Mouse (Mus musculus) liver, embryonic 13.5 days (tissue): ENCODE data around the gene B430305J03Rik. TPM values are rescaled to one million over a fixed set of nuclear protein-coding genes. Genes with fewer than 3 reads are reported as not detected.

Source experiments
- ATAC-seq: fragments of 200-750 bp; cut with Nextera tagmentation; 2 replicates; pipeline ENCODE4 v1.8.0; 2017; ENCODE audit warnings: low read depth, mild to moderate bottlenecking, moderate number of reproducible peaks, moderate library complexity
- DNase-seq: peaks from one replicate; pipeline ENCODE4 v3.0.0; 2022
- H3K27ac ChIP-seq: fragments of 300-500 bp; sonication (generic); 2 replicates; pipeline ENCODE4 v1.5.1; 2015; ENCODE audit warnings: moderate library complexity, mild to moderate bottlenecking, inconsistent platforms
- H3K27me3 ChIP-seq: fragments of 300-500 bp; sonication (generic); 2 replicates; pipeline ENCODE4 v1.6.1; 2015; ENCODE audit warnings: mild to moderate bottlenecking, inconsistent platforms
- H3K36me3 ChIP-seq: fragments of 300-500 bp; sonication (generic); 2 replicates; pipeline ENCODE4 v1.6.1; 2015; ENCODE audit warnings: mild to moderate bottlenecking, inconsistent platforms
- H3K4me1 ChIP-seq: fragments of 300-500 bp; sonication (generic); replicated peaks from 2 replicates; pipeline ENCODE4 v1.6.1; 2015; ENCODE audit warnings: inconsistent platforms
- H3K4me2 ChIP-seq: fragments of 300-500 bp; sonication (generic); 2 replicates; pipeline ENCODE4 v1.6.1; 2015; ENCODE audit warnings: inconsistent platforms, mild to moderate bottlenecking, moderate library complexity
- H3K4me3 ChIP-seq: fragments of 300-500 bp; sonication (generic); replicated peaks from 2 replicates; pipeline ENCODE4 v1.5.1; 2015; ENCODE audit warnings: mild to moderate bottlenecking, inconsistent platforms
- H3K9ac ChIP-seq: fragments of 300-500 bp; sonication (generic); 2 replicates; pipeline ENCODE4 v1.6.1; 2015; ENCODE audit warnings: mild to moderate bottlenecking, inconsistent platforms
- H3K9me3 ChIP-seq: fragments of 300-500 bp; sonication (generic); replicated peaks from 2 replicates; pipeline ENCODE4 v1.6.1; 2016; ENCODE audit warnings: inconsistent platforms
- WGBS: fragments of 180-500 bp; shearing (Covaris S2); methylation state at CpG from one replicate; pipeline ENCODE4 v1.1.7; 2015; ENCODE audit not compliant: insufficient replicate concordance; 5-methylcytosine and 5-hydroxymethylcytosine counted together
- polyA plus RNA-seq: library from polyadenylated mRNA; unstranded; fragments of >200 nt; fragmentation: Nextera tagmentation; extraction: Ambion mirVana; gene quantifications from 2 replicates; pipeline ENCODE4 v1.2.1, GENCODE M21; 2015

Gene B430305J03Rik
- polyA plus RNA-seq, 1 experiment from 2014 or later = not detected

GRCm38 (mm10) chr3:61348036-61348614 is 17.6 kb downstream of the B430305J03Rik start:
- no peak overlapping the region for H3K9ac ChIP-seq
- no peaks in the 10 kb centered on the region for H3K27me3 ChIP-seq
- no peaks in the 10 kb centered on the region for H3K36me3 ChIP-seq
- no peaks in the 10 kb centered on the region for H3K4me1 ChIP-seq
- ATAC-seq (no peak), DNase-seq (no peak)
- no peak overlapping the region for H3K27ac ChIP-seq
- no peak overlapping the region for H3K4me2 ChIP-seq
- no peaks in the 10 kb centered on the region for H3K9me3 ChIP-seq
- H3K4me3 ChIP-seq = no peak overlapping the region
- 53% methylated on average over 4 of the region's 4 CpGs for WGBS

GRCm38 (mm10) chr3:61345636-61346035 is 20.1 kb downstream of the B430305J03Rik start:
- WGBS = 24% methylated on average over 1 of the region's 1 CpGs
- no peak overlapping the region for H3K4me2 ChIP-seq
- no peak overlapping the region for H3K4me3 ChIP-seq
- no peaks in the 10 kb centered on the region for H3K4me1 ChIP-seq
- no peak overlapping the region for H3K27ac ChIP-seq
- H3K9ac ChIP-seq = no peak overlapping the region
- ATAC-seq = no peak
- no peak for DNase-seq
- H3K36me3 ChIP-seq = no peaks in the 10 kb centered on the region
- H3K27me3 ChIP-seq = no peaks in the 10 kb centered on the region
- no peaks in the 10 kb centered on the region for H3K9me3 ChIP-seq

- no peak overlapping the region for H3K4me2 ChIP-seq
- WGBS = 45% methylated on average over 7 of the region's 7 CpGs
- H3K36me3 ChIP-seq = no peaks in the 10 kb centered on the region
- no peak overlapping the region for H3K27ac ChIP-seq
- no peak for DNase-seq
- H3K4me1 ChIP-seq = no peaks in the 10 kb centered on the region
- H3K9me3 ChIP-seq = no peaks in the 10 kb centered on the region
- H3K4me3 ChIP-seq = no peak overlapping the region
- H3K27me3 ChIP-seq = no peaks in the 10 kb centered on the region
- H3K9ac ChIP-seq = no peak overlapping the region
- ATAC-seq = no peak
These were observed 21.7 kb downstream of the B430305J03Rik start for GRCm38 (mm10) chr3:61344031-61344430.

GRCm38 (mm10) chr3:61340321-61340720 is 25.4 kb downstream of the B430305J03Rik start:
- ATAC-seq = no peak

GRCm38 (mm10) chr3:61337230-61337629 is 28.5 kb downstream of the B430305J03Rik start:
- Histone ChIP-seq H3K4me1 (no peaks in the 10 kb centered on the region), H3K4me3 (no peak overlapping the region), H3K27ac (no peak overlapping the region), H3K4me2 (no peak overlapping the region), H3K9me3 (no peaks in the 10 kb centered on the region), H3K9ac (no peak overlapping the region), H3K36me3 (no peaks in the 10 kb centered on the region), H3K27me3 (no peaks in the 10 kb centered on the region)
- ATAC-seq = no peak
- DNase-seq = no peak
- 64% methylated on average over 3 of the region's 3 CpGs for WGBS

More at GRCm38 (mm10) chr3:61340321-61340720, 25.4 kb downstream of the B430305J03Rik start:
- Histone ChIP-seq H3K4me3 (no peak overlapping the region), H3K9ac (no peak overlapping the region), H3K4me2 (no peak overlapping the region), H3K36me3 (no peaks in the 10 kb centered on the region), H3K4me1 (no peaks in the 10 kb centered on the region), H3K27me3 (no peaks in the 10 kb centered on the region), H3K9me3 (no peaks in the 10 kb centered on the region), H3K27ac (no peak overlapping the region)
- 71% methylated on average over 5 of the region's 5 CpGs for WGBS
- no peak for DNase-seq

- Histone ChIP-seq H3K27ac (no peak overlapping the region), H3K9ac (no peak overlapping the region), H3K36me3 (no peaks in the 10 kb centered on the region), H3K4me1 (no peaks in the 10 kb centered on the region), H3K4me3 (no peak overlapping the region), H3K4me2 (no peak overlapping the region), H3K9me3 (no peaks in the 10 kb centered on the region), H3K27me3 (no peaks in the 10 kb centered on the region)
- ATAC-seq (no peak), DNase-seq (no peak)
- WGBS = 19% methylated on average over 2 of the region's 2 CpGs
These were observed 29.5 kb downstream of the B430305J03Rik start for GRCm38 (mm10) chr3:61336205-61336604.

GRCm38 (mm10) chr3:61321632-61322031 is 44.1 kb downstream of the B430305J03Rik start:
- H3K4me1 ChIP-seq = no peaks in the 10 kb centered on the region
- H3K27me3 ChIP-seq = no peaks in the 10 kb centered on the region
- no peaks in the 10 kb centered on the region for H3K36me3 ChIP-seq
- DNase-seq (no peak), ATAC-seq (no peak)
- no peak overlapping the region for H3K4me3 ChIP-seq
- no peak overlapping the region for H3K4me2 ChIP-seq
- no peaks in the 10 kb centered on the region for H3K9me3 ChIP-seq
- WGBS = 26% methylated on average over 6 of the region's 6 CpGs
- no peak overlapping the region for H3K27ac ChIP-seq
- no peak overlapping the region for H3K9ac ChIP-seq

GRCm38 (mm10) chr3:61320031-61320430 is 45.7 kb downstream of the B430305J03Rik start:
- H3K27ac ChIP-seq = no peak overlapping the region
- no peak for DNase-seq
- ATAC-seq = no peak
- H3K4me2 ChIP-seq = no peak overlapping the region
- H3K4me3 ChIP-seq = no peak overlapping the region
- WGBS = 70% methylated on average over 2 of the region's 2 CpGs
- no peak overlapping the region for H3K9ac ChIP-seq
- H3K36me3 ChIP-seq = no peaks in the 10 kb centered on the region
- no peaks in the 10 kb centered on the region for H3K9me3 ChIP-seq
- no peaks in the 10 kb centered on the region for H3K27me3 ChIP-seq
- no peaks in the 10 kb centered on the region for H3K4me1 ChIP-seq

- ATAC-seq (no peak), DNase-seq (no peak)
- 48% methylated on average over 2 of the region's 2 CpGs for WGBS
- no peaks in the 10 kb centered on the region for H3K9me3 ChIP-seq
- H3K9ac ChIP-seq = no peak overlapping the region
- no peaks in the 10 kb centered on the region for H3K36me3 ChIP-seq
- no peak overlapping the region for H3K4me2 ChIP-seq
- no peak overlapping the region for H3K27ac ChIP-seq
- H3K4me1 ChIP-seq = no peaks in the 10 kb centered on the region
- no peak overlapping the region for H3K4me3 ChIP-seq
- H3K27me3 ChIP-seq = no peaks in the 10 kb centered on the region
These were observed 50.7 kb downstream of the B430305J03Rik start for GRCm38 (mm10) chr3:61315002-61315401.

Other genes starting within 250 kb of the B430305J03Rik start
- 3.5 and 4.3 TPM in 2 replicates for gene Rap2b, start 4.3 kb downstream of the B430305J03Rik start, polyA plus RNA-seq